Mouse (Mus musculus) limb, embryonic 13.5 days (tissue): ENCODE results near the gene Ndufs4. TPM values are rescaled to one million over a fixed set of nuclear protein-coding genes. Genes with fewer than 3 reads are reported as not detected.
"Not testable (repeated sequence)": the region's sequence is repeated elsewhere in the genome, so short reads cannot be mapped to it uniquely, and the experiment has no call there.

Source experiments
- ATAC-seq: fragments of 200-750 bp; cut with Nextera tagmentation; 2 replicates; pipeline ENCODE4 v1.8.0; 2017; ENCODE audit warnings: low read depth, moderate number of reproducible peaks, moderate TSS enrichment; ENCODE audit not compliant: low FRiP score
- H3K27ac ChIP-seq: fragments of 300-500 bp; sonication (generic); 2 replicates; pipeline ENCODE4 v1.5.1; 2015; ENCODE audit warnings: inconsistent platforms, mild to moderate bottlenecking, moderate library complexity
- H3K27me3 ChIP-seq: fragments of 300-500 bp; sonication (generic); 2 replicates; pipeline ENCODE4 v1.6.1; 2015; ENCODE audit warnings: mild to moderate bottlenecking, inconsistent platforms
- H3K36me3 ChIP-seq: fragments of 300-500 bp; sonication (generic); 2 replicates; pipeline ENCODE4 v1.6.1; 2015; ENCODE audit warnings: inconsistent platforms, mild to moderate bottlenecking, moderate library complexity
- H3K4me1 ChIP-seq: fragments of 300-500 bp; sonication (generic); 2 replicates; pipeline ENCODE4 v1.6.1; 2015; ENCODE audit warnings: inconsistent platforms
- H3K4me2 ChIP-seq: fragments of 300-500 bp; sonication (generic); replicated peaks from 2 replicates; pipeline ENCODE4 v1.6.1; 2015; ENCODE audit warnings: inconsistent platforms, mild to moderate bottlenecking, moderate library complexity
- H3K4me3 ChIP-seq: fragments of 300-500 bp; sonication (generic); 2 replicates; pipeline ENCODE4 v1.5.1; 2015; ENCODE audit warnings: moderate library complexity, mild to moderate bottlenecking, inconsistent platforms
- H3K9ac ChIP-seq: fragments of 300-500 bp; sonication (generic); 2 replicates; pipeline ENCODE4 v1.6.1; 2015; ENCODE audit warnings: mild to moderate bottlenecking, inconsistent platforms
- H3K9me3 ChIP-seq: fragments of 300-500 bp; sonication (generic); 2 replicates; pipeline ENCODE4 v1.6.1; 2016; ENCODE audit warnings: inconsistent platforms
- WGBS: fragments of 180-500 bp; shearing (Covaris S2); methylation state at CpG from one replicate; pipeline ENCODE4 v1.1.7; 2015; 5-methylcytosine and 5-hydroxymethylcytosine counted together
- polyA plus RNA-seq: library from polyadenylated mRNA; unstranded; fragments of >200 nt; fragmentation: Nextera tagmentation; extraction: Ambion mirVana; gene quantifications from 2 replicates; pipeline ENCODE4 v1.2.1, GENCODE M21; 2015

The Ndufs4 gene
- polyA plus RNA-seq, 1 experiment from 2014 or later = 292 TPM

GRCm38 (mm10) chr13:114319136-114319535, 68.9 kb downstream of the Ndufs4 start:
- Histone ChIP-seq H3K4me1 (no peaks in the 10 kb centered on the region), H3K36me3 (peaks cover 10% of the 10 kb centered on the region), H3K9ac (no peak overlapping the region), H3K27ac (no peak overlapping the region), H3K9me3 (no peaks in the 10 kb centered on the region), H3K4me2 (no peak overlapping the region), H3K4me3 (no peak overlapping the region), H3K27me3 (no peaks in the 10 kb centered on the region)
- no peak for ATAC-seq

GRCm38 (mm10) chr13:114315374-114315773, 72.7 kb downstream of the Ndufs4 start:
- H3K27ac ChIP-seq = no peak overlapping the region
- no peak overlapping the region for H3K4me3 ChIP-seq
- H3K4me1 ChIP-seq = no peaks in the 10 kb centered on the region
- no peak for ATAC-seq
- no peaks in the 10 kb centered on the region for H3K27me3 ChIP-seq
- H3K9ac ChIP-seq = no peak overlapping the region
- peaks cover 10% of the 10 kb centered on the region for H3K36me3 ChIP-seq
- whole genome bisulfite sequencing = 89% methylated on average over 3 of the region's 3 CpGs
- H3K4me2 ChIP-seq = no peak overlapping the region
- no peaks in the 10 kb centered on the region for H3K9me3 ChIP-seq

- WGBS = 77% methylated on average over 3 of the region's 3 CpGs
Measured at GRCm38 (mm10) chr13:114314953-114315352, 73.1 kb downstream of the Ndufs4 start.

GRCm38 (mm10) chr13:114310591-114310990, 77.5 kb downstream of the Ndufs4 start:
- no peak overlapping the region for H3K4me2 ChIP-seq
- no peak overlapping the region for H3K27ac ChIP-seq
- WGBS = 90% methylated on average over 11 of the region's 11 CpGs
- no peak for ATAC-seq
- H3K36me3 ChIP-seq = peaks cover 4% of the 10 kb centered on the region
- no peaks in the 10 kb centered on the region for H3K4me1 ChIP-seq
- H3K9me3 ChIP-seq = no peaks in the 10 kb centered on the region
- H3K4me3 ChIP-seq = no peak overlapping the region
- H3K9ac ChIP-seq = no peak overlapping the region
- no peaks in the 10 kb centered on the region for H3K27me3 ChIP-seq

More at GRCm38 (mm10) chr13:114314953-114315352, 73.1 kb downstream of the Ndufs4 start:
- H3K4me1 ChIP-seq = no peaks in the 10 kb centered on the region
- H3K9ac ChIP-seq = no peak overlapping the region
- H3K4me2 ChIP-seq = no peak overlapping the region
- ATAC-seq = no peak
- H3K27me3 ChIP-seq = no peaks in the 10 kb centered on the region
- no peak overlapping the region for H3K27ac ChIP-seq
- no peak overlapping the region for H3K4me3 ChIP-seq
- peaks cover 10% of the 10 kb centered on the region for H3K36me3 ChIP-seq
- H3K9me3 ChIP-seq = no peaks in the 10 kb centered on the region

GRCm38 (mm10) chr13:114304684-114305083, 83.4 kb downstream of the Ndufs4 start:
- no peak overlapping the region for H3K27ac ChIP-seq
- H3K9me3 ChIP-seq = no peaks in the 10 kb centered on the region
- no peak overlapping the region for H3K9ac ChIP-seq
- WGBS = 69% methylated on average over 7 of the region's 7 CpGs
- no peak overlapping the region for H3K4me3 ChIP-seq
- peaks cover 12% of the 10 kb centered on the region for H3K36me3 ChIP-seq
- ATAC-seq = no peak
- H3K4me1 ChIP-seq = no peaks in the 10 kb centered on the region; the same call in 1 of the 2 replicates
- H3K27me3 ChIP-seq = no peaks in the 10 kb centered on the region
- H3K4me2 ChIP-seq = no peak overlapping the region

- Histone ChIP-seq H3K4me3 (no peak overlapping the region), H3K4me1 (no peaks in the 10 kb centered on the region; the same call in 1 of the 2 replicates), H3K9me3 (no peaks in the 10 kb centered on the region), H3K27me3 (no peaks in the 10 kb centered on the region), H3K9ac (no peak overlapping the region), H3K27ac (no peak overlapping the region), H3K4me2 (no peak overlapping the region), H3K36me3 (peaks cover 16% of the 10 kb centered on the region)
- 92% methylated on average over 4 of the region's 4 CpGs for WGBS
- ATAC-seq = no peak
Measured at GRCm38 (mm10) chr13:114303466-114304175, 84.4 kb downstream of the Ndufs4 start.

- H3K36me3 ChIP-seq = peaks cover 7% of the 10 kb centered on the region
- H3K9me3 ChIP-seq = no peaks in the 10 kb centered on the region
- no peak overlapping the region for H3K4me3 ChIP-seq
- no peak for ATAC-seq
- H3K4me2 ChIP-seq = no peak overlapping the region
- H3K9ac ChIP-seq = no peak overlapping the region
- no peaks in the 10 kb centered on the region for H3K4me1 ChIP-seq
- H3K27ac ChIP-seq = no peak overlapping the region
- no peaks in the 10 kb centered on the region for H3K27me3 ChIP-seq
- WGBS = 43% methylated on average over 3 of the region's 3 CpGs
Measured at GRCm38 (mm10) chr13:114297761-114298160, 90.3 kb downstream of the Ndufs4 start.

- Histone ChIP-seq H3K27ac (no peak overlapping the region), H3K27me3 (no peaks in the 10 kb centered on the region), H3K4me3 (no peak overlapping the region), H3K36me3 (peaks cover 4% of the 10 kb centered on the region), H3K4me1 (no peaks in the 10 kb centered on the region), H3K4me2 (no peak overlapping the region), H3K9me3 (no peaks in the 10 kb centered on the region), H3K9ac (no peak overlapping the region)
- WGBS = 80% methylated on average over 4 of the region's 4 CpGs
- ATAC-seq = no peak
Measured at GRCm38 (mm10) chr13:114296556-114296955, 91.5 kb downstream of the Ndufs4 start.

- no peak overlapping the region for H3K27ac ChIP-seq
- no peak for ATAC-seq
- H3K9ac ChIP-seq = no peak overlapping the region
- no peaks in the 10 kb centered on the region for H3K9me3 ChIP-seq
- WGBS = 84% methylated on average over 1 of the region's 1 CpGs
- no peak overlapping the region for H3K4me3 ChIP-seq
- H3K4me1 ChIP-seq = no peaks in the 10 kb centered on the region
- no peak overlapping the region for H3K4me2 ChIP-seq
- no peaks in the 10 kb centered on the region for H3K27me3 ChIP-seq
- H3K36me3 ChIP-seq = peaks cover 33% of the 10 kb centered on the region
Measured at GRCm38 (mm10) chr13:114289411-114289810, 98.6 kb downstream of the Ndufs4 start.

- no peak overlapping the region for H3K4me3 ChIP-seq
- no peak for ATAC-seq
- H3K9me3 ChIP-seq = 0 out of 2 replicates have a peak, but pooled peaks cover 1% of the 10 kb centered on the region
- no peaks in the 10 kb centered on the region for H3K4me1 ChIP-seq
- no peaks in the 10 kb centered on the region for H3K27me3 ChIP-seq
- no peak overlapping the region for H3K9ac ChIP-seq
- no peak overlapping the region for H3K4me2 ChIP-seq
- 88% methylated on average over 3 of the region's 3 CpGs for WGBS
- H3K27ac ChIP-seq = no peak overlapping the region
- H3K36me3 ChIP-seq = peaks cover 38% of the 10 kb centered on the region
Measured at GRCm38 (mm10) chr13:114288511-114288910, 99.5 kb downstream of the Ndufs4 start.

GRCm38 (mm10) chr13:114278690-114279089, 109.4 kb downstream of the Ndufs4 start:
- peaks cover 16% of the 10 kb centered on the region for H3K36me3 ChIP-seq
- H3K4me3 ChIP-seq, H3K4me1 ChIP-seq, H3K9ac ChIP-seq, H3K27me3 ChIP-seq, H3K4me2 ChIP-seq, ATAC-seq, H3K27ac ChIP-seq, H3K9me3 ChIP-seq: not testable (repeated sequence)
- 89% methylated on average over 2 of the region's 2 CpGs for WGBS

GRCm38 (mm10) chr13:114277277-114277676, 110.8 kb downstream of the Ndufs4 start:
- Histone ChIP-seq H3K9ac (no peak overlapping the region), H3K4me3 (no peak overlapping the region), H3K27me3 (no peaks in the 10 kb centered on the region), H3K4me2 (no peak overlapping the region), H3K36me3 (peaks cover 4% of the 10 kb centered on the region), H3K9me3 (no peaks in the 10 kb centered on the region), H3K4me1 (no peaks in the 10 kb centered on the region), H3K27ac (no peak overlapping the region)
- WGBS = 97% methylated on average over 5 of the region's 5 CpGs
- ATAC-seq = no peak
